Mouse (Mus musculus): ENCODE data around the gene Trmt13. TPM values are rescaled to one million over a fixed set of nuclear protein-coding genes. Genes with fewer than 3 reads are reported as not detected.
A peak's percentile ranks its signal among the peaks of the same experiment; 100 is the strongest.
"Not testable (repeated sequence)": the region's sequence is repeated elsewhere in the genome, so short reads cannot be mapped to it uniquely, and the experiment has no call there.

The Trmt13 gene
- 4.9 and 5.8 TPM in 2 replicates for polyA plus RNA-seq (2012; rRNA removed)

- DNase-seq (ENCODE audit: low read depth), result no peak
Measured at GRCm38 (mm10) chr3:116614295-116614892, at the start of gene Trmt13. Gene Trmt13 (minus strand): TSS chr3:116614587.

GRCm38 (mm10) chr3:116662463-116662863 is 48.1 kb upstream of the Trmt13 start, which contains the start of gene Mfsd14a:
Gene Mfsd14a (minus strand): TSS chr3:116662677.
- DNase-seq (ENCODE audit: low read depth), result no peak

GRCm38 (mm10) chr3:116661870-116662414 is 47.6 kb upstream of the Trmt13 start:
- DNase-seq (ENCODE audit: low read depth), result no peak

GRCm38 (mm10) chr3:116661288-116661869 is 47.0 kb upstream of the Trmt13 start:
- DNase-seq (ENCODE audit: low read depth), result no peak

GRCm38 (mm10) chr3:116659856-116660430 is 45.6 kb upstream of the Trmt13 start:
- DNase-seq (ENCODE audit: low read depth), result no peak

GRCm38 (mm10) chr3:116658928-116659565 is 44.7 kb upstream of the Trmt13 start:
- no peak for DNase-seq (ENCODE audit: low read depth)

- DNase-seq (ENCODE audit: low read depth), result no peak
Measured at GRCm38 (mm10) chr3:116656184-116656965, 42.0 kb upstream of the Trmt13 start.

GRCm38 (mm10) chr3:116654051-116654450 is 39.7 kb upstream of the Trmt13 start:
- DNase-seq (ENCODE audit: low read depth), result not testable (repeated sequence)

- DNase-seq (ENCODE audit: low read depth), result no peak
Measured at GRCm38 (mm10) chr3:116653278-116653945, 39.0 kb upstream of the Trmt13 start.

- DNase-seq (ENCODE audit: low read depth), result no peak
Measured at GRCm38 (mm10) chr3:116652033-116652446, 37.7 kb upstream of the Trmt13 start.

GRCm38 (mm10) chr3:116650698-116651097 is 36.3 kb upstream of the Trmt13 start:
- no peak for DNase-seq (ENCODE audit: low read depth)

GRCm38 (mm10) chr3:116648805-116649204 is 34.4 kb upstream of the Trmt13 start:
- no peak for DNase-seq (ENCODE audit: low read depth)

GRCm38 (mm10) chr3:116646387-116646786 is 32.0 kb upstream of the Trmt13 start:
- no peak for DNase-seq (ENCODE audit: low read depth)

- DNase-seq (ENCODE audit: low read depth), result no peak
Measured at GRCm38 (mm10) chr3:116642373-116642772, 28.0 kb upstream of the Trmt13 start.

- no peak for DNase-seq (ENCODE audit: low read depth)
Measured at GRCm38 (mm10) chr3:116641811-116642371, 27.5 kb upstream of the Trmt13 start.

- no peak for DNase-seq (ENCODE audit: low read depth)
Measured at GRCm38 (mm10) chr3:116640024-116640423, 25.6 kb upstream of the Trmt13 start.

GRCm38 (mm10) chr3:116638572-116638971 is 24.2 kb upstream of the Trmt13 start:
- DNase-seq (ENCODE audit: low read depth), result no peak

GRCm38 (mm10) chr3:116637693-116638476 is 23.5 kb upstream of the Trmt13 start:
- peak; percentile 60 for DNase-seq (ENCODE audit: low read depth)

- DNase-seq (ENCODE audit: low read depth), result no peak
Measured at GRCm38 (mm10) chr3:116635799-116636198, 21.4 kb upstream of the Trmt13 start.

GRCm38 (mm10) chr3:116634853-116635252 is 20.5 kb upstream of the Trmt13 start:
- DNase-seq (ENCODE audit: low read depth), result no peak
